Mouse (Mus musculus) erythroblast, embryonic 14.5 days (primary cell): ENCODE data around the gene Rell1.

ENCODE experiments used
- GATA1 ChIP-seq: IDR thresholded peaks from 2 replicates; pipeline ENCODE4 v1.6.1; 2012; ENCODE audit warnings: low read length, inconsistent platforms, mixed read lengths
- TAL1 ChIP-seq: IDR thresholded peaks from 3 replicates; pipeline ENCODE4 v1.6.1; 2012; ENCODE audit warnings: low read length, inconsistent platforms, mixed read lengths

DNA sequence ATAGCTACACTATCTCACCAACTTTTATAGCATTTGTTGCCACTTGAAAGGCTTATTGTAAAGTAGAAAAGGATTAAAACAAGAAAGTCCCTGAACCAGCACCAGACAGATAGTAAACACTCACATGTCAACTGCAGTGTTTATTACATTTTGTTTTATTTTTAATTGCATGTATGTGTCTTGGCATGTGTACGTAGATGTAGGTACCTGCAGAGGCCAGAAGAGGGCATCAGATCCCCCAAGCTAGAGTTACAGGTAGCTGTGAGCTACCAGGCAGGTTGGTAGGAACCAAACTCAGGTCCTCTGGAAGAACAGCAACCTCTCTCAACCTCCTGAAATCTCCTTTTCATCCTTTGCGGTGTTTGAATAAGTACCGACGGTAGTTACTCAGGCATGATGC is 81.6 kb downstream of the Rell1 start:
- no peak for TF ChIP-seq TAL1
- no peak for TF ChIP-seq GATA1
